In genomic region chr17:32386659-32387432, GRCm38 (mm10) we compare ENCODE assay signal across 9 mouse cellular contexts. TPM values are rescaled to one million over a fixed set of nuclear protein-coding genes. Genes with fewer than 3 reads are reported as not detected.
DNase-seq lines count a peak whose midpoint lies in the region; ATAC-seq and TF ChIP-seq lines count a peak whose summit lies in the region.
"Had no signal": no experiment of that assay in that cellular context is flagged by ENCODE, and none has a peak within 500 bp of the region (broad histone marks: within the 10 kb centered on the region; RNA-seq: fewer than 3 reads in every experiment).

No protein-coding gene starts in this region.

- H3K4me2 ChIP-seq in forebrain, postnatal 0 days (ENCODE audit: low read depth), result no peak overlapping the region
- H3K4me2 ChIP-seq in midbrain, embryonic 14.5 days (ENCODE audit: low read length), result no peak overlapping the region
- no peak overlapping the region for H3K4me2 ChIP-seq in midbrain, embryonic 15.5 days

- WGBS in forebrain, postnatal 0 days, result 75% methylated on average over 9 of the region's 9 CpGs
- WGBS in forebrain, embryonic 10.5 days, result 71% methylated on average over 9 of the region's 9 CpGs
- 77% methylated on average over 9 of the region's 9 CpGs for WGBS in midbrain, embryonic 14.5 days
- WGBS in midbrain, embryonic 15.5 days, result 78% methylated on average over 9 of the region's 9 CpGs
- 70% methylated on average over 9 of the region's 9 CpGs for WGBS in limb, embryonic 10.5 days
- 58% methylated on average over 9 of the region's 9 CpGs for WGBS in spleen, adult 2 months

- no peak for DNase-seq in forebrain, postnatal 0 days
- no peak for DNase-seq in forebrain, embryonic 10.5 days (ENCODE audit: extremely low spot score, low spot score)
- DNase-seq in midbrain, embryonic 14.5 days, result peak; percentile 39
- DNase-seq in c-Kit-positive CD71-positive TER-119-positive erythroid progenitor cells, embryonic 14.5 days (ENCODE audit: low spot score), result peak; percentile 61
- DNase-seq in limb, embryonic 10.5 days (ENCODE audit: low spot score), result peak; percentile 32
- DNase-seq in spleen, adult 2 months (ENCODE audit: low read depth in 1 of 2, low spot score in 2 of 2), result peak; percentile 49 to 53
- DNase-seq in gastrocnemius, postnatal 10 days, result no peak

- no peaks in the 10 kb centered on the region for H3K9me3 ChIP-seq in forebrain, postnatal 0 days (ENCODE audit: low read length)
- H3K9me3 ChIP-seq in forebrain, embryonic 10.5 days, result no peaks in the 10 kb centered on the region
- H3K9me3 ChIP-seq in midbrain, embryonic 14.5 days (ENCODE audit: control insufficient read depth, low read length), result no peaks in the 10 kb centered on the region
- H3K9me3 ChIP-seq in midbrain, embryonic 15.5 days, result no peaks in the 10 kb centered on the region
- no peaks in the 10 kb centered on the region for H3K9me3 ChIP-seq in limb, embryonic 10.5 days (replicated peaks)

- H3K9ac ChIP-seq in forebrain, postnatal 0 days, result no peak overlapping the region
- no peak overlapping the region for H3K9ac ChIP-seq in midbrain, embryonic 14.5 days (replicated peaks; ENCODE audit: low read length)
- H3K9ac ChIP-seq in midbrain, embryonic 15.5 days, result no peak overlapping the region

- peak; percentile 51 for TF ChIP-seq CTCF in forebrain, postnatal 0 days (IDR thresholded peaks at IDR 0.05; ENCODE audit: low read depth)
- TF ChIP-seq CTCF in spleen, adult 2 months (IDR thresholded peaks at IDR 0.05; ENCODE audit: extremely low read depth, insufficient read depth, insufficient read length, insufficient replicate concordance), result peak; percentile 47; the same call in 1 of the 2 replicates

- no peak overlapping the region for H3K4me3 ChIP-seq in forebrain, postnatal 0 days (ENCODE audit: low read depth, low read length)
- no peak overlapping the region; the same call in 1 of the 2 replicates for H3K4me3 ChIP-seq in forebrain, embryonic 10.5 days
- H3K4me3 ChIP-seq in midbrain, embryonic 14.5 days (replicated peaks; ENCODE audit: low read depth, low read length), result no peak overlapping the region
- no peak overlapping the region for H3K4me3 ChIP-seq in midbrain, embryonic 15.5 days
- no peak overlapping the region for H3K4me3 ChIP-seq in limb, embryonic 10.5 days
- H3K4me3 ChIP-seq in spleen, adult 2 months (ENCODE audit: extremely low read depth, insufficient read depth, insufficient read length), result no peak overlapping the region

- H3K27me3 ChIP-seq in forebrain, postnatal 0 days (ENCODE audit: insufficient read depth, low read length), result peaks cover 5% of the 10 kb centered on the region
- H3K27me3 ChIP-seq in forebrain, embryonic 10.5 days (ENCODE audit: poor library complexity, severe bottlenecking), result peaks cover 30% of the 10 kb centered on the region
- peaks cover 7% of the 10 kb centered on the region for H3K27me3 ChIP-seq in midbrain, embryonic 14.5 days (ENCODE audit: control insufficient read depth, insufficient read depth, low read length)
- H3K27me3 ChIP-seq in midbrain, embryonic 15.5 days (replicated peaks), result peaks cover 15% of the 10 kb centered on the region
- H3K27me3 ChIP-seq in limb, embryonic 10.5 days (ENCODE audit: low read depth, poor library complexity, severe bottlenecking), result peaks cover 19% of the 10 kb centered on the region
- no peaks in the 10 kb centered on the region for H3K27me3 ChIP-seq in spleen, adult 2 months (ENCODE audit: control insufficient read depth, insufficient read depth, low read length)

- TF ChIP-seq POLR2A in spleen, adult 2 months (IDR thresholded peaks at IDR 0.05; ENCODE audit: low read depth, low read length), result no peak

- H3K27ac ChIP-seq in forebrain, postnatal 0 days (ENCODE audit: low read depth, low read length), result no peak overlapping the region
- no peak overlapping the region for H3K27ac ChIP-seq in forebrain, embryonic 10.5 days
- H3K27ac ChIP-seq in midbrain, embryonic 14.5 days (replicated peaks; ENCODE audit: low read depth, low read length), result no peak overlapping the region
- no peak overlapping the region for H3K27ac ChIP-seq in midbrain, embryonic 15.5 days
- no peak overlapping the region for H3K27ac ChIP-seq in limb, embryonic 10.5 days
- H3K27ac ChIP-seq in spleen, adult 2 months (ENCODE audit: insufficient read depth, low read length), result no peak overlapping the region

- no peaks in the 10 kb centered on the region for H3K4me1 ChIP-seq in forebrain, postnatal 0 days (ENCODE audit: insufficient read depth)
- peaks cover 26% of the 10 kb centered on the region for H3K4me1 ChIP-seq in forebrain, embryonic 10.5 days
- peaks cover 13% of the 10 kb centered on the region for H3K4me1 ChIP-seq in midbrain, embryonic 14.5 days (ENCODE audit: control insufficient read depth, insufficient read depth, low read length)
- H3K4me1 ChIP-seq in midbrain, embryonic 15.5 days, result peaks cover 20% of the 10 kb centered on the region
- peaks cover 22% of the 10 kb centered on the region for H3K4me1 ChIP-seq in limb, embryonic 10.5 days
- peaks cover 5% of the 10 kb centered on the region for H3K4me1 ChIP-seq in spleen, adult 2 months (ENCODE audit: control insufficient read depth, insufficient read depth, insufficient read length)

- no peak for ATAC-seq in forebrain, postnatal 0 days
- ATAC-seq in midbrain, embryonic 14.5 days (ENCODE audit: low FRiP score, low TSS enrichment), result no peak
- no peak for ATAC-seq in midbrain, embryonic 15.5 days (replicated peaks)

- H3K36me3 ChIP-seq in forebrain, postnatal 0 days (ENCODE audit: insufficient read depth), result peaks cover 44% of the 10 kb centered on the region
- H3K36me3 ChIP-seq in forebrain, embryonic 10.5 days (replicated peaks), result peaks cover 32% of the 10 kb centered on the region
- H3K36me3 ChIP-seq in midbrain, embryonic 14.5 days (ENCODE audit: control insufficient read depth, insufficient read depth, low read length), result peaks cover 39% of the 10 kb centered on the region
- H3K36me3 ChIP-seq in midbrain, embryonic 15.5 days (replicated peaks), result peaks cover 30% of the 10 kb centered on the region; the same call in 1 of the 2 replicates
- peaks cover 22% of the 10 kb centered on the region for H3K36me3 ChIP-seq in limb, embryonic 10.5 days
- peaks cover 4% of the 10 kb centered on the region; the same call in 1 of the 2 replicates for H3K36me3 ChIP-seq in spleen, adult 2 months (ENCODE audit: control insufficient read depth, insufficient read depth, low read length)

RNA-seq across cellular contexts. Expression of gene Wiz, which starts 2.4 kb away (rescaled TPM):
- total RNA-seq in forebrain, postnatal 0 days (2014; rRNA removed), result 38.2 and 55.4 TPM in 2 replicates
- polyA plus RNA-seq in forebrain, postnatal 0 days (2015; fragmentation: Nextera tagmentation; extraction: Ambion mirVana), result 35.4 and 42.0 TPM in 2 replicates
- 24.9 and 25.9 TPM in 2 replicates for polyA plus RNA-seq in forebrain, embryonic 10.5 days (2016; fragmentation: Nextera tagmentation; extraction: Ambion mirVana)
- 40.8 and 59.2 TPM in 2 replicates for polyA plus RNA-seq in midbrain, embryonic 14.5 days (2014; fragmentation: Nextera tagmentation; extraction: Ambion mirVana)
- polyA plus RNA-seq in midbrain, embryonic 15.5 days (2015; fragmentation: Nextera tagmentation; extraction: Ambion mirVana), result 46.7 and 47.8 TPM in 2 replicates
- polyA plus RNA-seq in limb, embryonic 10.5 days (2016; fragmentation: Nextera tagmentation; extraction: Ambion mirVana), result 36.7 and 37.2 TPM in 2 replicates
- polyA plus RNA-seq in spleen, adult 2 months (2012; rRNA removed), result 22.4 and 29.4 TPM in 2 replicates
- 10 to 100 TPM; 17.5 to 24.5 TPM for total RNA-seq in gastrocnemius, postnatal 10 days (2021)

RNA-seq across cellular contexts. Expression of gene Rasal3, which starts 16.5 kb away (rescaled TPM):
- total RNA-seq in forebrain, postnatal 0 days (2014; rRNA removed), result 0.52 and 0.62 TPM in 2 replicates
- polyA plus RNA-seq in forebrain, postnatal 0 days (2015; fragmentation: Nextera tagmentation; extraction: Ambion mirVana), result 0.20 and 0.54 TPM in 2 replicates
- polyA plus RNA-seq in forebrain, embryonic 10.5 days (2016; fragmentation: Nextera tagmentation; extraction: Ambion mirVana), result 0.50 and 0.52 TPM in 2 replicates
- 0.39 and 0.50 TPM in 2 replicates for polyA plus RNA-seq in midbrain, embryonic 14.5 days (2014; fragmentation: Nextera tagmentation; extraction: Ambion mirVana)
- polyA plus RNA-seq in midbrain, embryonic 15.5 days (2015; fragmentation: Nextera tagmentation; extraction: Ambion mirVana), result 0.54 and 0.74 TPM in 2 replicates
- polyA plus RNA-seq in limb, embryonic 10.5 days (2016; fragmentation: Nextera tagmentation; extraction: Ambion mirVana), result 0.33 and 0.53 TPM in 2 replicates
- 157 and 183 TPM in 2 replicates for polyA plus RNA-seq in spleen, adult 2 months (2012; rRNA removed)
- under 1 TPM; 0.70 to 0.90 TPM for total RNA-seq in gastrocnemius, postnatal 10 days (2021)

RNA-seq across cellular contexts. Expression of gene Akap8l, which starts 36.4 kb away (rescaled TPM):
- total RNA-seq in forebrain, postnatal 0 days (2014; rRNA removed), result 74.2 and 86.2 TPM in 2 replicates
- 76.0 and 80.5 TPM in 2 replicates for polyA plus RNA-seq in forebrain, postnatal 0 days (2015; fragmentation: Nextera tagmentation; extraction: Ambion mirVana)
- 79.0 and 79.9 TPM in 2 replicates for polyA plus RNA-seq in forebrain, embryonic 10.5 days (2016; fragmentation: Nextera tagmentation; extraction: Ambion mirVana)
- polyA plus RNA-seq in midbrain, embryonic 14.5 days (2014; fragmentation: Nextera tagmentation; extraction: Ambion mirVana), result 115 and 122 TPM in 2 replicates
- 182 and 187 TPM in 2 replicates for polyA plus RNA-seq in midbrain, embryonic 15.5 days (2015; fragmentation: Nextera tagmentation; extraction: Ambion mirVana)
- polyA plus RNA-seq in limb, embryonic 10.5 days (2016; fragmentation: Nextera tagmentation; extraction: Ambion mirVana), result 84.7 and 106 TPM in 2 replicates
- 136 and 169 TPM in 2 replicates for polyA plus RNA-seq in spleen, adult 2 months (2012; rRNA removed)
- 10 to 100 TPM; 23.7 to 39.9 TPM for total RNA-seq in gastrocnemius, postnatal 10 days (2021)

RNA-seq across cellular contexts. Expression of gene Pglyrp2, which starts 37.1 kb away (rescaled TPM):
- total RNA-seq in forebrain, postnatal 0 days (2014; rRNA removed), result not detected in 2 replicates
- polyA plus RNA-seq in forebrain, postnatal 0 days (2015; fragmentation: Nextera tagmentation; extraction: Ambion mirVana), result not detected in 2 replicates
- polyA plus RNA-seq in forebrain, embryonic 10.5 days (2016; fragmentation: Nextera tagmentation; extraction: Ambion mirVana), result 0.07 TPM in 1 of 2 replicates, not detected in the other
- not detected in 2 replicates for polyA plus RNA-seq in midbrain, embryonic 14.5 days (2014; fragmentation: Nextera tagmentation; extraction: Ambion mirVana)
- not detected in 2 replicates for polyA plus RNA-seq in midbrain, embryonic 15.5 days (2015; fragmentation: Nextera tagmentation; extraction: Ambion mirVana)
- polyA plus RNA-seq in limb, embryonic 10.5 days (2016; fragmentation: Nextera tagmentation; extraction: Ambion mirVana), result not detected in 2 replicates
- polyA plus RNA-seq in spleen, adult 2 months (2012; rRNA removed), result 43.0 and 52.7 TPM in 2 replicates
- total RNA-seq in gastrocnemius, postnatal 10 days (2021), result not detected
- total RNA-seq: layer of hippocampus, adult 8-10 months had no signal

Comparison
In these comparisons a context has a peak if more than half of its experiments do, and no peak if none do; other contexts are left out.
1. DNase-seq: peak in midbrain, embryonic 14.5 days (single experiment), c-Kit-positive CD71-positive TER-119-positive erythroid progenitor cells, embryonic 14.5 days (single experiment), limb, embryonic 10.5 days (single experiment) and spleen, adult 2 months (2 of 2); none in forebrain, postnatal 0 days (single experiment), forebrain, embryonic 10.5 days (single experiment) and gastrocnemius, postnatal 10 days (single experiment).
2. RNA of gene Rasal3, which starts 16.5 kb away (polyA plus RNA-seq): 157 to 183 TPM in spleen, adult 2 months; 0.20 to 0.54 TPM in forebrain, postnatal 0 days, 0.54 to 0.74 TPM in midbrain, embryonic 15.5 days, 0.39 to 0.50 TPM in midbrain, embryonic 14.5 days, 0.50 to 0.52 TPM in forebrain, embryonic 10.5 days and 0.33 to 0.53 TPM in limb, embryonic 10.5 days; every median in the first group is over 10 times any median in the second.